Mouse (Mus musculus): ENCODE results near the gene Hspb6.

DNA sequence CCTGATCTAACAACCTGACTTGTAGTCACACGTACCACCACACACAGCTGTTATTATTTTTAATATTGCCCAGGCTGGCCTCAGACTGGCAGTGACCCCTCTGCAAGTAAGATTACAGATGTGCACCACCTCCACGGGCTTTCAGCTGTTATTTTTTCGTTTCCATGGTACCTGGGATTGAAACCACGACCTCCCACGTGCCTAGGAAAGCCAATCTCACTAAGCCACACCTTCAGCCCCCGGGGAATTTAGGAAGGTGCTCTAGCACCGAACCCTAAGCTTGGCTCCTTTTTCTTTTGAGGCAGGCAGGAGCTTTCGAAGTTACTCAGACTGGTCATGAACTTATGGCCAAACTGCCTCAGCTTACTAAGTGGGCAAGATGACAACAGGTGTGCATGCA, 52.4 kb downstream of the Hspb6 start:
- TF ChIP-seq CTCF (IDR thresholded peaks at IDR 0.05; ENCODE audit: control insufficient read depth, insufficient read depth, insufficient replicate concordance, low read depth, low read length) (no peak), POLR2A (IDR thresholded peaks at IDR 0.05; ENCODE audit: control insufficient read depth, low read depth, low read length) (no peak)

Measured in testis, adult 2 months (tissue).